Mouse (Mus musculus) kidney, postnatal 10 days (tissue): ENCODE results near the gene Bzw1.

Experiments
- DNase-seq: peaks from one replicate; pipeline ENCODE4 v3.0.0; 2021; ENCODE audit warnings: mixed read lengths

Gene Bzw1

GRCm38 (mm10) chr1:58397731-58398130 is 5.0 kb downstream of the Bzw1 start:
- DNase-seq: no peak

GRCm38 (mm10) chr1:58401396-58401795 is 8.7 kb downstream of the Bzw1 start:
- no peak for DNase-seq

GRCm38 (mm10) chr1:58403745-58404144 is 11.0 kb downstream of the Bzw1 start:
- no peak for DNase-seq

- DNase-seq: no peak
Observed at GRCm38 (mm10) chr1:58407321-58407720, 14.6 kb downstream of the Bzw1 start.

GRCm38 (mm10) chr1:58408141-58408540 is 15.4 kb downstream of the Bzw1 start:
- no peak for DNase-seq

GRCm38 (mm10) chr1:58409553-58410197 is 17.0 kb downstream of the Bzw1 start:
- DNase-seq: no peak

- DNase-seq: no peak
Observed at GRCm38 (mm10) chr1:58410198-58410588, 17.5 kb downstream of the Bzw1 start.

GRCm38 (mm10) chr1:58410776-58411175 is 18.1 kb downstream of the Bzw1 start:
- no peak for DNase-seq

- DNase-seq: no peak
Observed at GRCm38 (mm10) chr1:58415442-58415841, 22.7 kb downstream of the Bzw1 start.

- no peak for DNase-seq
Observed at GRCm38 (mm10) chr1:58416048-58416447, 23.4 kb downstream of the Bzw1 start.

GRCm38 (mm10) chr1:58420032-58420431 is 27.3 kb downstream of the Bzw1 start:
- DNase-seq: no peak

- no peak for DNase-seq
Observed at GRCm38 (mm10) chr1:58420961-58421360, 28.3 kb downstream of the Bzw1 start.

- DNase-seq: peak; percentile 47
Observed at GRCm38 (mm10) chr1:58422879-58423278, 30.2 kb downstream of the Bzw1 start.

GRCm38 (mm10) chr1:58423371-58424248 is 30.9 kb downstream of the Bzw1 start, which contains the start of gene Clk1:
Gene Clk1, minus strand, starts transcription at chr1:58424066.
- peak; percentile 99 for DNase-seq

GRCm38 (mm10) chr1:58424551-58424950 is 31.9 kb downstream of the Bzw1 start:
- no peak for DNase-seq

GRCm38 (mm10) chr1:58444691-58445090 is 52.0 kb downstream of the Bzw1 start:
- DNase-seq: no peak

GRCm38 (mm10) chr1:58445143-58445722 is 52.5 kb downstream of the Bzw1 start, which contains the start of the genes Nif3l1 and Ppil3:
Gene Nif3l1, plus strand, starts transcription at chr1:58445151.
Gene Ppil3, minus strand, starts transcription at chr1:58445486.
- DNase-seq: peak; percentile 88

- no peak for DNase-seq
Observed at GRCm38 (mm10) chr1:58445861-58446260, 53.2 kb downstream of the Bzw1 start.

- peak; percentile 41 for DNase-seq
Observed at GRCm38 (mm10) chr1:58447766-58448165, 55.1 kb downstream of the Bzw1 start.

GRCm38 (mm10) chr1:58448396-58448795 is 55.7 kb downstream of the Bzw1 start:
- no peak for DNase-seq

GRCm38 (mm10) chr1:58454316-58454715 is 61.6 kb downstream of the Bzw1 start:
- no peak for DNase-seq
